Mouse (Mus musculus): Measurements from ENCODE around the gene Pga5. TPM values are rescaled to one million over a fixed set of nuclear protein-coding genes. Genes with fewer than 3 reads are reported as not detected.

The Pga5 gene
- polyA plus RNA-seq, 1 experiment from 2014 or later = not detected

- H3K27me3 ChIP-seq (ENCODE audit: control insufficient read depth, insufficient read depth, low read length) = no peaks in the 10 kb centered on the region
- no peaks in the 10 kb centered on the region for H3K36me3 ChIP-seq (replicated peaks; ENCODE audit: control insufficient read depth, insufficient read depth, low read depth, low read length)
- no peak overlapping the region for H3K4me3 ChIP-seq (ENCODE audit: low read depth, low read length)
- H3K9ac ChIP-seq (replicated peaks; ENCODE audit: low read length) = no peak overlapping the region
- H3K4me2 ChIP-seq (ENCODE audit: low read depth, low read length) = no peak overlapping the region
- no peaks in the 10 kb centered on the region for H3K9me3 ChIP-seq (replicated peaks; ENCODE audit: control insufficient read depth, low read length)
- no peak for DNase-seq (ENCODE audit: low spot score)
- 91% methylated on average over 4 of the region's 4 CpGs for WGBS
- no peak overlapping the region for H3K27ac ChIP-seq (replicated peaks; ENCODE audit: low read depth, low read length)
- no peak for ATAC-seq (replicated peaks; ENCODE audit: insufficient number of reproducible peaks, low FRiP score, low TSS enrichment, low read depth)
- no peaks in the 10 kb centered on the region; the same call in none of the 2 replicates for H3K4me1 ChIP-seq (ENCODE audit: control insufficient read depth, insufficient read depth, low read length)
Observed at GRCm38 (mm10) chr19:10691121-10691520, 13.2 kb upstream of the Pga5 start.

GRCm38 (mm10) chr19:10690336-10690735, 12.5 kb upstream of the Pga5 start:
- Histone ChIP-seq H3K4me3 (ENCODE audit: low read depth, low read length) (no peak overlapping the region), H3K27me3 (ENCODE audit: control insufficient read depth, insufficient read depth, low read length) (no peaks in the 10 kb centered on the region), H3K4me2 (ENCODE audit: low read depth, low read length) (no peak overlapping the region), H3K9ac (replicated peaks; ENCODE audit: low read length) (no peak overlapping the region; the same call in 1 of the 2 replicates), H3K9me3 (replicated peaks; ENCODE audit: control insufficient read depth, low read length) (no peaks in the 10 kb centered on the region), H3K27ac (replicated peaks; ENCODE audit: low read depth, low read length) (no peak overlapping the region), H3K36me3 (replicated peaks; ENCODE audit: control insufficient read depth, insufficient read depth, low read depth, low read length) (no peaks in the 10 kb centered on the region), H3K4me1 (ENCODE audit: control insufficient read depth, insufficient read depth, low read length) (no peaks in the 10 kb centered on the region; the same call in none of the 2 replicates)
- DNase-seq (ENCODE audit: low spot score) = no peak
- 82% methylated on average over 3 of the region's 3 CpGs for WGBS
- no peak for ATAC-seq (replicated peaks; ENCODE audit: insufficient number of reproducible peaks, low FRiP score, low TSS enrichment, low read depth)

- Histone ChIP-seq H3K9me3 (replicated peaks; ENCODE audit: control insufficient read depth, low read length) (no peaks in the 10 kb centered on the region), H3K9ac (replicated peaks; ENCODE audit: low read length) (peak overlapping the region; percentile 86), H3K27me3 (ENCODE audit: control insufficient read depth, insufficient read depth, low read length) (no peaks in the 10 kb centered on the region), H3K4me2 (ENCODE audit: low read depth, low read length) (peak overlapping the region; percentile 74), H3K27ac (replicated peaks; ENCODE audit: low read depth, low read length) (peak overlapping the region; percentile 87), H3K36me3 (replicated peaks; ENCODE audit: control insufficient read depth, insufficient read depth, low read depth, low read length) (no peaks in the 10 kb centered on the region), H3K4me1 (ENCODE audit: control insufficient read depth, insufficient read depth, low read length) (no peaks in the 10 kb centered on the region; the same call in none of the 2 replicates), H3K4me3 (ENCODE audit: low read depth, low read length) (peak overlapping the region; percentile 81)
- 62% methylated on average over 5 of the region's 5 CpGs for WGBS
- DNase-seq (ENCODE audit: low spot score) (no peak), ATAC-seq (replicated peaks; ENCODE audit: insufficient number of reproducible peaks, low FRiP score, low TSS enrichment, low read depth) (no peak)
Observed at GRCm38 (mm10) chr19:10689470-10690166, 11.7 kb upstream of the Pga5 start.

- H3K4me2 ChIP-seq (ENCODE audit: low read depth, low read length) = peak within 1 kb of the TSS; percentile 74
- no peaks in the 10 kb centered on the region; the same call in none of the 2 replicates for H3K4me1 ChIP-seq (ENCODE audit: control insufficient read depth, insufficient read depth, low read length)
- H3K36me3 ChIP-seq (replicated peaks; ENCODE audit: control insufficient read depth, insufficient read depth, low read depth, low read length) = no peaks in the 10 kb centered on the region
- peak within 1 kb of the TSS; percentile 81 for H3K4me3 ChIP-seq (ENCODE audit: low read depth, low read length)
- DNase-seq (ENCODE audit: low spot score) (peak; percentile 95), ATAC-seq (replicated peaks; ENCODE audit: insufficient number of reproducible peaks, low FRiP score, low TSS enrichment, low read depth) (peak; percentile 93)
- H3K9me3 ChIP-seq (replicated peaks; ENCODE audit: control insufficient read depth, low read length) = no peaks in the 10 kb centered on the region
- WGBS = under 1% methylated on average over 58 of the region's 74 CpGs
- H3K27ac ChIP-seq (replicated peaks; ENCODE audit: low read depth, low read length) = peak within 1 kb of the TSS; percentile 87
- H3K27me3 ChIP-seq (ENCODE audit: control insufficient read depth, insufficient read depth, low read length) = no peaks in the 10 kb centered on the region
- peak within 1 kb of the TSS; percentile 86 for H3K9ac ChIP-seq (replicated peaks; ENCODE audit: low read length)
Observed at GRCm38 (mm10) chr19:10688537-10689352, 10.9 kb upstream of the Pga5 start, which contains the start of gene Vps37c. TSS of gene Vps37c (plus strand) at chr19:10688735.

- H3K27me3 ChIP-seq (ENCODE audit: control insufficient read depth, insufficient read depth, low read length) = no peaks in the 10 kb centered on the region
- ATAC-seq (replicated peaks; ENCODE audit: insufficient number of reproducible peaks, low FRiP score, low TSS enrichment, low read depth) (no peak), DNase-seq (ENCODE audit: low spot score) (no peak)
- no peak overlapping the region for H3K9ac ChIP-seq (replicated peaks; ENCODE audit: low read length)
- H3K36me3 ChIP-seq (replicated peaks; ENCODE audit: control insufficient read depth, insufficient read depth, low read depth, low read length) = no peaks in the 10 kb centered on the region
- H3K4me3 ChIP-seq (ENCODE audit: low read depth, low read length) = no peak overlapping the region
- H3K4me1 ChIP-seq (ENCODE audit: control insufficient read depth, insufficient read depth, low read length) = no peaks in the 10 kb centered on the region; the same call in none of the 2 replicates
- H3K27ac ChIP-seq (replicated peaks; ENCODE audit: low read depth, low read length) = no peak overlapping the region
- WGBS = 72% methylated on average over 2 of the region's 2 CpGs
- no peak overlapping the region for H3K4me2 ChIP-seq (ENCODE audit: low read depth, low read length)
- H3K9me3 ChIP-seq (replicated peaks; ENCODE audit: control insufficient read depth, low read length) = no peaks in the 10 kb centered on the region
Observed at GRCm38 (mm10) chr19:10685727-10686126, 7.9 kb upstream of the Pga5 start.

- 87% methylated on average over 9 of the region's 9 CpGs for WGBS
- H3K4me1 ChIP-seq (ENCODE audit: control insufficient read depth, insufficient read depth, low read length) = no peaks in the 10 kb centered on the region; the same call in none of the 2 replicates
Observed at GRCm38 (mm10) chr19:10685081-10685480, 7.2 kb upstream of the Pga5 start.

GRCm38 (mm10) chr19:10681571-10681970, 3.7 kb upstream of the Pga5 start:
- Histone ChIP-seq H3K4me3 (ENCODE audit: low read depth, low read length) (no peak overlapping the region), H3K9ac (replicated peaks; ENCODE audit: low read length) (no peak overlapping the region), H3K4me1 (ENCODE audit: control insufficient read depth, insufficient read depth, low read length) (no peaks in the 10 kb centered on the region), H3K9me3 (replicated peaks; ENCODE audit: control insufficient read depth, low read length) (no peaks in the 10 kb centered on the region), H3K27me3 (ENCODE audit: control insufficient read depth, insufficient read depth, low read length) (no peaks in the 10 kb centered on the region), H3K4me2 (ENCODE audit: low read depth, low read length) (no peak overlapping the region), H3K27ac (replicated peaks; ENCODE audit: low read depth, low read length) (no peak overlapping the region), H3K36me3 (replicated peaks; ENCODE audit: control insufficient read depth, insufficient read depth, low read depth, low read length) (no peaks in the 10 kb centered on the region)
- no peak for ATAC-seq (replicated peaks; ENCODE audit: insufficient number of reproducible peaks, low FRiP score, low TSS enrichment, low read depth)
- 71% methylated on average over 4 of the region's 4 CpGs for WGBS
- DNase-seq (ENCODE audit: low spot score) = no peak

More at GRCm38 (mm10) chr19:10685081-10685480, 7.2 kb upstream of the Pga5 start:
- H3K9ac ChIP-seq (replicated peaks; ENCODE audit: low read length) = no peak overlapping the region
- no peak for ATAC-seq (replicated peaks; ENCODE audit: insufficient number of reproducible peaks, low FRiP score, low TSS enrichment, low read depth)
- H3K9me3 ChIP-seq (replicated peaks; ENCODE audit: control insufficient read depth, low read length) = no peaks in the 10 kb centered on the region
- no peak overlapping the region for H3K27ac ChIP-seq (replicated peaks; ENCODE audit: low read depth, low read length)
- no peak overlapping the region for H3K4me3 ChIP-seq (ENCODE audit: low read depth, low read length)
- H3K36me3 ChIP-seq (replicated peaks; ENCODE audit: control insufficient read depth, insufficient read depth, low read depth, low read length) = no peaks in the 10 kb centered on the region
- no peaks in the 10 kb centered on the region for H3K27me3 ChIP-seq (ENCODE audit: control insufficient read depth, insufficient read depth, low read length)
- H3K4me2 ChIP-seq (ENCODE audit: low read depth, low read length) = no peak overlapping the region
- no peak for DNase-seq (ENCODE audit: low spot score)

GRCm38 (mm10) chr19:10678772-10679067, 849 bp upstream of the Pga5 start:
- WGBS = 81% methylated on average over 1 of the region's 1 CpGs
- H3K9me3 ChIP-seq (replicated peaks; ENCODE audit: control insufficient read depth, low read length) = no peaks in the 10 kb centered on the region
- H3K9ac ChIP-seq (replicated peaks; ENCODE audit: low read length) = no peak overlapping the region
- H3K27ac ChIP-seq (replicated peaks; ENCODE audit: low read depth, low read length) = no peak overlapping the region
- no peak overlapping the region for H3K4me2 ChIP-seq (ENCODE audit: low read depth, low read length)
- no peak for DNase-seq (ENCODE audit: low spot score)
- no peaks in the 10 kb centered on the region for H3K4me1 ChIP-seq (ENCODE audit: control insufficient read depth, insufficient read depth, low read length)
- no peaks in the 10 kb centered on the region for H3K36me3 ChIP-seq (replicated peaks; ENCODE audit: control insufficient read depth, insufficient read depth, low read depth, low read length)
- H3K27me3 ChIP-seq (ENCODE audit: control insufficient read depth, insufficient read depth, low read length) = no peaks in the 10 kb centered on the region
- no peak overlapping the region for H3K4me3 ChIP-seq (ENCODE audit: low read depth, low read length)
- ATAC-seq (replicated peaks; ENCODE audit: insufficient number of reproducible peaks, low FRiP score, low TSS enrichment, low read depth) = no peak
